Mouse (Mus musculus): ENCODE measurements around the gene Adamtsl1.

DNA sequence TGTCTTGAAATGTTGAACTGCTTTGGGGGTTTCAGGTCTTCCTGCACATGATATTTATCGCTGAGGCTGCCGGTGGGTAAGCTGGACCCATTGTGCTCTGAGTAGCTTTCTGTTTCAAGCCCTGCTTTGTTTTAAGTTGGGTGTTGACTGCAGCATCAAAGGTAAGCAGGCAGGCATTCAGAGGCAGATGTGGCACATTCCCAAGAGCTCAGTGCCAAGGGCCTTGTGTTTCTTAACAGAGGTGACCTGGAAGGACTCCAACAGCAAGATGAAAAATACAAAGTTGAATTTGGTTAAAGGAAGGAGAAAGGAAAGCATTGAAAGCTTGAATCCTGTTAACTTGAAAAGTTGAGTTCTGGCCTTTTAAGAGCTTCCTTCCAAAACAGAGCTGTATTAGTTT lies 402.1 kb downstream of the Adamtsl1 start:
- no peak for TF ChIP-seq CTCF (IDR thresholded peaks at IDR 0.05; ENCODE audit: borderline replicate concordance, extremely low read depth, insufficient read depth, insufficient read length)
- TF ChIP-seq POLR2A (IDR thresholded peaks at IDR 0.05; ENCODE audit: borderline replicate concordance, extremely low read depth, insufficient read depth, insufficient read length, poor library complexity, severe bottlenecking), result no peak

Data from brain, embryonic 14.5 days (tissue).